Mouse (Mus musculus): ENCODE results near the gene Ctf1.

DNA sequence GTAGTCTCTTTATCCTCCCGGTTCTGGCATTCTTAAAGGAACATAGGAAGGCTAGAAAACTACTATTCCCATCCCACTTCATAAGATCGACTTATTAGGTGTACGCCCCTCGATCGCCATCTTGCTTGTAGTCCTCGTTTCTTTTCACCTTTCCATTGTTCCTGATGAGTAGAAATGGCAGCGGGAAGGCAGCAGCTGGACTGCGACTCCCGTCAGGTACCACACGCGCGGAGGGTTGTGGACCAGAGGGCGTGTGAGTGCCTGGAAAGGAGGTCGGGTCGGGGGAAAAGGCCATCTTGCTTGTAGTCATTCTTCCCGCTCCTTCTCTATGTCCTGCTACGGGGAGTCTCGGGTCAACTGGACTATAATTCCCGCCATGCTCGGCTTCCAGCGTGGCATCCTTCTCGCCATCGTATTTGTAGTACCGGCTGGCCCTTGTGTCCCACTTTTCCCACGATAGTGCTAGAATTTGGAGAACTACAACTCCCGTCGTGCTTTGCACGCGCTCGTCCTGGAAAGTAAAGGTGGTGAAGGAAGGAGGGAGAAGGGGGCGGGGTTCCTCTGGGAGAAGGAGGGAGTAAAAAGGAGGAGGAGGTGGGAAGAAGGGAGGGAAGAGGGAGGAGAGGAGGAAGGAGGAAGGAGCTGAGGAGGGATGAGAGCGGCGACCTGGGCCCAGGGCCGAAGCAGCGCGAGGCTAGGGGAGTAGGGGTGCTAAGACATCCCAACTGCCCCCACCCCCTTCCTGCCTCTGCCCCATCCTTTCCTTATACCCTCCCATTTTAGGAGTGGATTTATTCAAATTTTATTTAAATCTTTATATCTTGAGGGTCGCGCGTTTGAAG lies 33.3 kb downstream of the Ctf1 start:
- no peak for TF ChIP-seq GATA1 (IDR thresholded peaks at IDR 0.05; ENCODE audit: borderline replicate concordance, low read length)
- TF ChIP-seq TAL1 (conservative IDR thresholded peaks at IDR 0.05; ENCODE audit: low read depth, low read length): no peak
- TF ChIP-seq CTCF (IDR thresholded peaks at IDR 0.05; ENCODE audit: low read depth, low read length): no peak
- TF ChIP-seq POLR2AphosphoS5 (IDR thresholded peaks at IDR 0.05; ENCODE audit: insufficient replicate concordance, low read depth, low read length): no peak

All from G1E (cell line).